Mouse (Mus musculus): ENCODE results near the gene Tnip2. TPM values are rescaled to one million over a fixed set of nuclear protein-coding genes. Genes with fewer than 3 reads are reported as not detected.

Gene Tnip2
- total RNA-seq, 2 experiments from 2014 or later = 11.4 to 12.5 TPM

DNA sequence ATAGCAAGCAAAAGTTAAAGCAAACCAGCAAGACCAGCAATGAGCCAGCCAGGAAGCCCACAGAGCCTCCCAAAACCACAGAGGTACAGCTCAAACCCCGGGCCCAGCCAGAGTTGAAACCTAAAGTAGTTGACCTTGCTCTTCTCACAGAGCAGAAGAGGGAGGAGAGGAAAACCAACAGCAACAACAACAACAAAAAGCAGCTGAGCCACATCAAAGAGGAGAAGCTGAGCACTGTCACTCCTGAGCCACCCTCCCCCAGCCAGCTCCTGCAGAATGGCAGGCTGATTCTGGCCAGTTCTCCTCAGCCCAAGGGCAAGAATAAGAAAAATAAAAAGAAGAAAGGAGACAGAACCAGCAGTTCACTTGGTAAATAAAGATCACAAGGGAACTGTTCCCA, 47.7 kb downstream of the Tnip2 start:
- no peak for DNase-seq
- intact Hi-C loops (cut with DNase I) = no loop called here

GRCm38 (mm10) chr5:34461841-34462240, 52.0 kb downstream of the Tnip2 start:
- intact Hi-C loops (cut with DNase I) = no loop called here
- DNase-seq = no peak

DNA sequence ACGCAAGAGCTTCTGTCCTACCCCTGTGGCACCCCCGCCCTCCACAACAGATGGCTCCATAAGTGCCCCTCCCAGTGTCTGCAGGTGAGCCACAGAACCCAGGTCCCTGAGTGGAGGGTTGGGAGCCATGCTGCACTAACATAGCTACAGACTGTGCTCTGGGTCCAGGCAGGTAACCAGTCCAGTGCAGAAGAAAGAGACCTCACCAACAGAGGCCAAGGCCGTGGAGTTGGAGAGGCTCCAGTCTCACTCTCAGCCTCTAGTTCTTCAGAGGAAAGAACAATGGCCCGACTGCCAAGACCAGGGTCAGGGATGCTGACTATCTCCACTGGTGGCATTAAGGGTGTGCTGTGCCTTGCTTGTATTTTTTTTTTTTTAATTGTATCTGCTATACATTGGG, 52.5 kb downstream of the Tnip2 start:
- no peak for DNase-seq
- intact Hi-C loops (cut with DNase I) = no loop called here

- intact Hi-C loops (cut with DNase I) = no loop called here
- DNase-seq = no peak
These were observed 54.8 kb downstream of the Tnip2 start for GRCm38 (mm10) chr5:34458994-34459393.

GRCm38 (mm10) chr5:34446207-34446606, 67.6 kb downstream of the Tnip2 start:
- DNase-seq = no peak
- intact Hi-C loops (cut with DNase I) = no loop called here

Other genes with a start within 250 kb of the Tnip2 start
- 10 to 100 TPM; 18.7 to 19.9 TPM for gene Zfyve28, start 225.5 kb downstream of the Tnip2 start, total RNA-seq (2021)
- gene Cfap99, start 225.4 kb downstream of the Tnip2 start, total RNA-seq (2021) = under 1 TPM; 0.30 to 0.38 TPM
- 100 to 1,000 TPM; 102 to 103 TPM for gene Rnf4, start 177.7 kb downstream of the Tnip2 start, total RNA-seq (2021)
- 10 to 100 TPM; 62.9 to 63.4 TPM for gene Fam193a, start 144.1 kb downstream of the Tnip2 start, total RNA-seq (2021)
- 10 to 100 TPM; 28.9 to 29.7 TPM for gene Sh3bp2, start 11.8 kb upstream of the Tnip2 start, total RNA-seq (2021)
- gene Add1, start 59.7 kb upstream of the Tnip2 start, total RNA-seq (2021) = 100 to 1,000 TPM; 307 to 320 TPM
- gene Mfsd10, start 123.2 kb upstream of the Tnip2 start, total RNA-seq (2021) = 10 to 100 TPM; 68.9 to 81.6 TPM
- 10 to 100 TPM; 23.8 to 25.2 TPM for gene Nop14, start 146.2 kb upstream of the Tnip2 start, total RNA-seq (2021)
- gene Grk4, start 146.4 kb upstream of the Tnip2 start, total RNA-seq (2021) = 1 to 10 TPM; 6.2 to 6.5 TPM
- gene Htt, start 247.7 kb upstream of the Tnip2 start, total RNA-seq (2021) = 10 to 100 TPM; 56.9 to 57.3 TPM

Measured in left cerebral cortex, postnatal 4 days (tissue).